Mouse (Mus musculus) c-Kit-positive CD71-negative TER-119-negative erythroid progenitor cells, embryonic 14.5 days (primary cell): Measurements from ENCODE around the gene Shld2.
"Not testable (repeated sequence)": the region's sequence is repeated elsewhere in the genome, so short reads cannot be mapped to it uniquely, and the experiment has no call there.

Experiments
- DNase-seq: peaks from one replicate; pipeline ENCODE4 v3.0.0-alpha.2; 2013; ENCODE audit warnings: low read depth

The Shld2 gene

DNA sequence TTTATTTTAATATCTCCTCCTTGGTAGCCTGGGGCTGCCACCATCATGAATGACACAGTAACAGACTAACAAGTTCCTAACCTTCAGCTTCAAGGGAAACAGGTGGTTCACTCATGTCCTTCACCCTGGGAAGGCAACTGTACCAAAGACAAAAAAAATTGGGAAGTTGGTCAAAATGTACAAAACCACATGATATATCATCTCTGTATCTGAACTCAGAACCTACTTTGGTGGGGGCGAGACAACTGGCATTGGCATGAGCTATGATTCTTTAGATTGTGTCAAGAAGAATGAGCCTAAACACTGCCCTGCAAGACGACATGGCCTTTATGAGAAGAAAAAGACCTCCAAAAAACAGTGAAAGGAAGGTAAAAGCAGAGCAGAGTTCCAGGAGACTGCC lies 29.5 kb downstream of the Shld2 start:
- DNase-seq, result no peak

GRCm38 (mm10) chr14:34279726-34280125 lies 30.6 kb downstream of the Shld2 start:
- DNase-seq, result no peak

- no peak for DNase-seq
Measured at GRCm38 (mm10) chr14:34275225-34275624, 35.1 kb downstream of the Shld2 start.

GRCm38 (mm10) chr14:34274141-34274540 lies 36.2 kb downstream of the Shld2 start:
- DNase-seq, result no peak

DNA sequence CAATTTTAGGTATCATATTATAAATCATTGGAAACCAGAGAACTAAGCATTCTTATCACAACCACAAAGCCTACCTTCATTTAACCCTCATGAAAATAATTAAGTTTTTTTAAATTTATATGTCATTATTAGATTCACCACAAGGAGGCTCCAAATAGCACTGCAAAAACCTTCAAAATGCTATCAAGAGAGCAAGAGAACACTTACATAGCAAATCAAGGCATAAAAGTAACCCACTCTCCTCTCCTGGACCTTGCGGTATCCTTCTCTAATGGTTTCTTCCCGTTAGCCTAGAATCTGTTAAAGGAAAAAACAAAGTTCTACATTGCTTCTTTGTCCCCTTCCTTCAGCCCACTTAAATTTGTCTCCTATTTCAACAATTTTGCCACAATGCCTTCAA lies 37.0 kb downstream of the Shld2 start:
- no peak for DNase-seq

GRCm38 (mm10) chr14:34268046-34268445 lies 42.2 kb downstream of the Shld2 start:
- DNase-seq, result no peak

DNA sequence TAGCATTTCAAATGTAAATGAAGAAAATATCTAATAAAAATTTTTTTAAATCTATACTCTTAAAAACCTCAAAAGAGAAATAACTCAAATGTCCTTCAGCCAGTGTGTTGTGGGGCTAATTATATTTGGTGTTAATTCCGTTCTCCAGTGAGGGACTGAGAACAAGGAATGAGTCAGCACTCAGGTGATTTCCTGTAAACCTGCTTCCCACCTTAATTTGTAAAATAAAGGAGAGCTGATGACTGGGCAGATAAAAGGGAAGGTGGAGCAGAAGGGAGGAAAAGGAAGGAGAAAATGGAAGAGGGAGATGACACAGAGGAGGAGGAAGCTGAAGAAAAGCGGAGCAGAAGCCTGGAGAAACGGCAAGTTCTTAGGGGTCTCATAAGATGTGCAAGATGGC lies 51.8 kb downstream of the Shld2 start:
- not testable (repeated sequence) for DNase-seq

- no peak for DNase-seq
Measured at GRCm38 (mm10) chr14:34253261-34253660, 57.0 kb downstream of the Shld2 start.

GRCm38 (mm10) chr14:34252470-34253145 lies 57.7 kb downstream of the Shld2 start:
- no peak for DNase-seq

- DNase-seq, result no peak
Measured at GRCm38 (mm10) chr14:34240676-34241075, 69.6 kb downstream of the Shld2 start.

- DNase-seq, result no peak
Measured at GRCm38 (mm10) chr14:34240263-34240662, 70.0 kb downstream of the Shld2 start.

DNA sequence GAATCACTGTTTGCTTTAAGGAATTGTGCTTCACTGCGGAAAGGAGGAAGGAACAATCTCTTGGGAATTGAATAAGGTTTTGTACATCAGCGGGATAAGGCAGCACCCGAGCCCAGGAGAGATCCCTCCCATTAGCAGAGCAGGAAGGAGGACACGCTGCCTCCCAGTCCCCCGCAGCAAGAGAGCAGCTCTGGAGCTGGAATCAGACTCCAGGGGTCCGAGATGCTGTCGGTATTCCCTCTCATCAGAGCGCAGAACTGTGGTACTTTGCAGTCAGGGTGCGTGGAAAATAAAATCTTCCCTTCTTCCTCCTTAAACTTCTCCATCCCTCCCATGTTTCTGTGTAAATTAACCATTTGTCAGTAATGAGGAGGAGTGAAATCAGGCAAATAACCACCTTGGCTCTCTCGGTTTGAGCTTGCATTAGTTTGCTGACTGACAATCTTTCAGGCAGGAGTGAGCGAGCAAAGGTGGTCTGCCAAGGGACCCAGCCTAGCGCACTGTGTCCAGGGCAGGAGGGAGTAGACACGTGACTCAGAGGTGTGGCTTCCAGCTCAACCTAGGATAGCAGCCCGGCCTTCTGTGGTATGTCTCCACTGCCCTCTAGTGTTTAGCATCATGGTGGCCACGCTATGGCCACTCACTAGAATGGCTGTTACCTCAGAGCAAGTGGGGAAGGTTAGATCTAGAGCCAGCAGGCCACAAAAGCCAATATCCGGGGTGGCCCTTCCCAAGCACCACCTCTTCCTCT lies 75.5 kb downstream of the Shld2 start:
- peak; percentile 29 for DNase-seq

GRCm38 (mm10) chr14:34233846-34234245 lies 76.4 kb downstream of the Shld2 start:
- no peak for DNase-seq

- DNase-seq, result no peak
Measured at GRCm38 (mm10) chr14:34232866-34233680, 77.2 kb downstream of the Shld2 start.

- DNase-seq, result no peak
Measured at GRCm38 (mm10) chr14:34232340-34232739, 78.0 kb downstream of the Shld2 start.

GRCm38 (mm10) chr14:34228830-34229506 lies 81.3 kb downstream of the Shld2 start:
- no peak for DNase-seq

DNA sequence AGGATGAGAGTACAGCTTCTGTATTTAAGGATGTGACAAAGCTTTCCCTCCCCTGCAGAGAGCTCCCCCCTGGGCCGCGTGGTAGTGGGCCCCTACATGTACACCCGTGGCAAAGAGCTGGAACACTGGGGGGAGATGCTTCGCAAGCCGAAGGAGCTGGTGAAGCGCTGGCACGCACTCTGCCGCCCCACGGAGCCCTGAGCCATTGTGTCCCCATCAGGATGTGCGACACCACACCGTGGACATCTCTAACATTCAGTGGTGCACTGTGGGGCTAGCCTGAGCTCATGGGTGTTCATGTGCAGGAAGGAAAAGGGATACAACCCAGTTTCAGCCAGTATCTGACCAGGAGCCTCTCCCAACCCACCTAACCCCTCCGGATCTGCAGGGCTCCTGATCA lies 82.3 kb downstream of the Shld2 start:
- no peak for DNase-seq

GRCm38 (mm10) chr14:34226566-34226965 lies 83.7 kb downstream of the Shld2 start:
- DNase-seq, result no peak

DNA sequence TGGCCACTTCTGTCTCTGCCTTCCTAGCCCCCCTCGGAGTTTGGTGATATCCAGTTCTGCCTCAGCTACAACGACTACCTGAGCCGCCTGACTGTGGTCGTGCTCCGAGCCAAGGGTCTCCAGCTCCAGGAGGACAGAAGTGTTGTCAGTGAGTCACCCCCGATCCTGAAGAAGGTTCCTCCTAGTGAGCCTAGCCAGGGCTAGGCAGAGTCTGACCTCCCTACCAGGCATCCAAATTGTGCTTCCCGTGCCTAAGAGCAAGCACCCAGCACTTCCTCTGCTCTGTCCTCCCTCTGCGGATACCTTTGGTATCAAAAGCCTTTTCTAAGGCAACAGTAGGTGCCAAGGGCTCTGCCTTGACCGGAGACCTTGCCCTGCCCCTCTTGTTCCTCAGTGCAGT lies 84.3 kb downstream of the Shld2 start:
- no peak for DNase-seq

GRCm38 (mm10) chr14:34223362-34223898 lies 86.9 kb downstream of the Shld2 start:
- DNase-seq, result no peak

GRCm38 (mm10) chr14:34221416-34222077 lies 88.7 kb downstream of the Shld2 start:
- DNase-seq, result no peak
